In genomic region chr4:89310491-89311254, GRCm38 (mm10) we compare ENCODE assay signal across 8 mouse cellular contexts. TPM values are rescaled to one million over a fixed set of nuclear protein-coding genes. Genes with fewer than 3 reads are reported as not detected.
A peak's percentile ranks its signal among the peaks of the same experiment; 100 is the strongest.
DNase-seq lines count a peak whose midpoint lies in the region; ATAC-seq and TF ChIP-seq lines count a peak whose summit lies in the region.

Gene Cdkn2b, minus strand, starts transcription at chr4:89311039.

- TF ChIP-seq CTCF in brain, embryonic 14.5 days (IDR thresholded peaks at IDR 0.05; ENCODE audit: borderline replicate concordance, extremely low read depth, insufficient read depth, insufficient read length): peak; percentile 76
- peak; percentile 62; the same call in 1 of the 2 replicates for TF ChIP-seq CTCF in spleen, adult 2 months (IDR thresholded peaks at IDR 0.05; ENCODE audit: extremely low read depth, insufficient read depth, insufficient read length, insufficient replicate concordance)

- ATAC-seq in erythroblast, adult 5-6 weeks (replicated peaks; ENCODE audit: low FRiP score, poor library complexity, severe bottlenecking): peak; percentile 88
- peak; percentile 85 for ATAC-seq in limb, embryonic 13.5 days (ENCODE audit: low FRiP score, low read depth)
- peak; percentile 89 for ATAC-seq in midbrain, embryonic 14.5 days (ENCODE audit: low FRiP score, low TSS enrichment)

- WGBS in limb, embryonic 13.5 days: under 1% methylated on average over 57 of the region's 61 CpGs
- WGBS in midbrain, embryonic 14.5 days: under 1% methylated on average over 61 of the region's 61 CpGs
- WGBS in spleen, adult 2 months: under 1% methylated on average over 61 of the region's 61 CpGs

- H3K36me3 ChIP-seq in limb, embryonic 13.5 days: no peaks in the 10 kb centered on the region
- no peaks in the 10 kb centered on the region for H3K36me3 ChIP-seq in midbrain, embryonic 14.5 days (ENCODE audit: control insufficient read depth, insufficient read depth, low read length)
- H3K36me3 ChIP-seq in spleen, adult 2 months (ENCODE audit: control insufficient read depth, insufficient read depth, low read length): no peaks in the 10 kb centered on the region

- H3K9ac ChIP-seq in limb, embryonic 13.5 days: peak within 1 kb of the TSS; percentile 50; the same call in 1 of the 2 replicates
- H3K9ac ChIP-seq in midbrain, embryonic 14.5 days (replicated peaks; ENCODE audit: low read length): 0 out of 2 replicates have a peak within 1 kb of the TSS, but pooled peaks have one; percentile 12

- H3K4me2 ChIP-seq in limb, embryonic 13.5 days (replicated peaks): peak within 1 kb of the TSS; percentile 87
- H3K4me2 ChIP-seq in midbrain, embryonic 14.5 days (ENCODE audit: low read length): peak within 1 kb of the TSS; percentile 69

- peak within 1 kb of the TSS; percentile 50 for H3K4me3 ChIP-seq in limb, embryonic 13.5 days
- H3K4me3 ChIP-seq in midbrain, embryonic 14.5 days (replicated peaks; ENCODE audit: low read depth, low read length): peak within 1 kb of the TSS; percentile 38
- H3K4me3 ChIP-seq in spleen, adult 2 months (ENCODE audit: extremely low read depth, insufficient read depth, insufficient read length): peak within 1 kb of the TSS; percentile 62

- H3K4me1 ChIP-seq in limb, embryonic 13.5 days: peaks cover 12% of the 10 kb centered on the region
- H3K4me1 ChIP-seq in midbrain, embryonic 14.5 days (ENCODE audit: control insufficient read depth, insufficient read depth, low read length): 0 out of 2 replicates have a peak, but pooled peaks cover 10% of the 10 kb centered on the region
- peaks cover 3% of the 10 kb centered on the region; the same call in 1 of the 2 replicates for H3K4me1 ChIP-seq in spleen, adult 2 months (ENCODE audit: control insufficient read depth, insufficient read depth, insufficient read length)

- no peak for TF ChIP-seq POLR2A in brain, embryonic 14.5 days (IDR thresholded peaks at IDR 0.05; ENCODE audit: borderline replicate concordance, extremely low read depth, insufficient read depth, insufficient read length, poor library complexity, severe bottlenecking)
- TF ChIP-seq POLR2A in spleen, adult 2 months (IDR thresholded peaks at IDR 0.05; ENCODE audit: low read depth, low read length): no peak

- H3K9me3 ChIP-seq in limb, embryonic 13.5 days: no peaks in the 10 kb centered on the region
- no peaks in the 10 kb centered on the region for H3K9me3 ChIP-seq in midbrain, embryonic 14.5 days (ENCODE audit: control insufficient read depth, low read length)

- DNase-seq in 416B (ENCODE audit: low read depth): peak; percentile 98
- DNase-seq in brain, embryonic 14.5 days (ENCODE audit: low read depth): peak; percentile 89
- DNase-seq in heart, adult 9 months (ENCODE audit: low spot score in 2 of 2): peak; percentile 93 to 95
- peak; percentile 91 for DNase-seq in kidney, adult 9 months
- peak; percentile 81 for DNase-seq in midbrain, embryonic 14.5 days
- DNase-seq in spleen, adult 2 months (ENCODE audit: low read depth in 1 of 2, low spot score in 2 of 2): peak; percentile 55 to 73

- no peak within 1 kb of the TSS for H3K27ac ChIP-seq in limb, embryonic 13.5 days
- no peak within 1 kb of the TSS for H3K27ac ChIP-seq in midbrain, embryonic 14.5 days (replicated peaks; ENCODE audit: low read depth, low read length)
- no peak within 1 kb of the TSS for H3K27ac ChIP-seq in spleen, adult 2 months (ENCODE audit: insufficient read depth, low read length)

- peaks cover 89% of the 10 kb centered on the region for H3K27me3 ChIP-seq in limb, embryonic 13.5 days
- peaks cover 84% of the 10 kb centered on the region for H3K27me3 ChIP-seq in midbrain, embryonic 14.5 days (ENCODE audit: control insufficient read depth, insufficient read depth, low read length)
- H3K27me3 ChIP-seq in spleen, adult 2 months (ENCODE audit: control insufficient read depth, insufficient read depth, low read length): peaks cover 13% of the 10 kb centered on the region

RNA-seq across cellular contexts. Expression of gene Cdkn2b, which starts in this region (rescaled TPM):
- 0.45 and 0.64 TPM in 2 replicates for polyA plus RNA-seq in brain, embryonic 14.5 days (2012; rRNA removed)
- not detected in 2 replicates for total RNA-seq in erythroblast, adult 5-6 weeks (2015; ENCODE audit: low replicate concordance)
- not detected in 2 replicates for total RNA-seq in erythroblast, adult 5-6 weeks (2017; ENCODE audit: low replicate concordance)
- polyA plus RNA-seq in limb, embryonic 13.5 days (2015; fragmentation: Nextera tagmentation; extraction: Ambion mirVana): 2.3 and 2.4 TPM in 2 replicates
- polyA plus RNA-seq in midbrain, embryonic 14.5 days (2014; fragmentation: Nextera tagmentation; extraction: Ambion mirVana): 0.47 and 0.75 TPM in 2 replicates
- 1.9 and 2.4 TPM in 2 replicates for polyA plus RNA-seq in spleen, adult 2 months (2012; rRNA removed)

Comparison
In these comparisons a context has a peak if more than half of its experiments do, and no peak if none do; other contexts are left out.
1. Peak in DNase-seq in brain, embryonic 14.5 days; RNA of the gene not detected or under 1 TPM.
2. Peak in ATAC-seq in erythroblast, adult 5-6 weeks; RNA of the gene not detected or under 1 TPM.
3. Peak in DNase-seq, ATAC-seq, H3K4me3 ChIP-seq, H3K9ac ChIP-seq and H3K4me2 ChIP-seq in midbrain, embryonic 14.5 days; RNA of the gene not detected or under 1 TPM.